Mouse (Mus musculus) midbrain, embryonic 14.5 days (tissue): ENCODE measurements around the gene P2rx5. TPM values are rescaled to one million over a fixed set of nuclear protein-coding genes. Genes with fewer than 3 reads are reported as not detected.

Experiments
- ATAC-seq: fragments of 200-750 bp; cut with Nextera tagmentation; 2 replicates; pipeline ENCODE4 v1.8.0; 2017; ENCODE audit warnings: moderate number of reproducible peaks, moderate library complexity; ENCODE audit not compliant: low FRiP score, low TSS enrichment
- DNase-seq: peaks from one replicate; pipeline ENCODE4 v3.0.0-alpha.2; 2015
- H3K27ac ChIP-seq: fragments of 300-500 bp; sonication (generic); replicated peaks from 2 replicates; pipeline ENCODE4 v1.5.1; 2014; ENCODE audit warnings: mild to moderate bottlenecking, low read depth, low read length, moderate library complexity
- H3K27me3 ChIP-seq: fragments of 300-500 bp; sonication (generic); 2 replicates; pipeline ENCODE4 v1.6.1; 2014; ENCODE audit warnings: low read length, control low read depth, mixed read lengths; ENCODE audit not compliant: control insufficient read depth, insufficient read depth
- H3K36me3 ChIP-seq: fragments of 300-500 bp; sonication (generic); 2 replicates; pipeline ENCODE4 v1.6.1; 2014; ENCODE audit warnings: low read length, control low read depth; ENCODE audit not compliant: control insufficient read depth, insufficient read depth
- H3K4me1 ChIP-seq: fragments of 300-500 bp; sonication (generic); 2 replicates; pipeline ENCODE4 v1.6.1; 2014; ENCODE audit warnings: mild to moderate bottlenecking, antibody characterized with exemption, low read length, control low read depth; ENCODE audit not compliant: control insufficient read depth, insufficient read depth
- H3K4me2 ChIP-seq: fragments of 300-500 bp; sonication (generic); 2 replicates; pipeline ENCODE4 v1.6.1; 2014; ENCODE audit warnings: mild to moderate bottlenecking, low read length, moderate library complexity
- H3K4me3 ChIP-seq: fragments of 300-500 bp; sonication (generic); replicated peaks from 2 replicates; pipeline ENCODE4 v1.5.1; 2014; ENCODE audit warnings: low read depth, low read length
- H3K9ac ChIP-seq: fragments of 300-500 bp; sonication (generic); replicated peaks from 2 replicates; pipeline ENCODE4 v1.6.1; 2014; ENCODE audit warnings: mild to moderate bottlenecking, low read length, moderate library complexity
- H3K9me3 ChIP-seq: fragments of 300-500 bp; sonication (generic); 2 replicates; pipeline ENCODE4 v1.6.1; 2016; ENCODE audit warnings: low read length, control low read depth, mixed read lengths; ENCODE audit not compliant: control insufficient read depth
- WGBS: fragments of 180-500 bp; shearing (Covaris S2); extraction: QIAGEN DNeasy Blood & Tissue Kit; methylation state at CpG from one replicate; pipeline ENCODE4 v1.1.7; 2014; 5-methylcytosine and 5-hydroxymethylcytosine counted together
- polyA plus RNA-seq: library from polyadenylated mRNA; unstranded; fragments of >200 nt; fragmentation: Nextera tagmentation; extraction: Ambion mirVana; gene quantifications from 2 replicates; pipeline ENCODE4 v1.2.1, GENCODE M21; 2014

The P2rx5 gene
- polyA plus RNA-seq, 1 experiment from 2014 or later: not detected

DNA sequence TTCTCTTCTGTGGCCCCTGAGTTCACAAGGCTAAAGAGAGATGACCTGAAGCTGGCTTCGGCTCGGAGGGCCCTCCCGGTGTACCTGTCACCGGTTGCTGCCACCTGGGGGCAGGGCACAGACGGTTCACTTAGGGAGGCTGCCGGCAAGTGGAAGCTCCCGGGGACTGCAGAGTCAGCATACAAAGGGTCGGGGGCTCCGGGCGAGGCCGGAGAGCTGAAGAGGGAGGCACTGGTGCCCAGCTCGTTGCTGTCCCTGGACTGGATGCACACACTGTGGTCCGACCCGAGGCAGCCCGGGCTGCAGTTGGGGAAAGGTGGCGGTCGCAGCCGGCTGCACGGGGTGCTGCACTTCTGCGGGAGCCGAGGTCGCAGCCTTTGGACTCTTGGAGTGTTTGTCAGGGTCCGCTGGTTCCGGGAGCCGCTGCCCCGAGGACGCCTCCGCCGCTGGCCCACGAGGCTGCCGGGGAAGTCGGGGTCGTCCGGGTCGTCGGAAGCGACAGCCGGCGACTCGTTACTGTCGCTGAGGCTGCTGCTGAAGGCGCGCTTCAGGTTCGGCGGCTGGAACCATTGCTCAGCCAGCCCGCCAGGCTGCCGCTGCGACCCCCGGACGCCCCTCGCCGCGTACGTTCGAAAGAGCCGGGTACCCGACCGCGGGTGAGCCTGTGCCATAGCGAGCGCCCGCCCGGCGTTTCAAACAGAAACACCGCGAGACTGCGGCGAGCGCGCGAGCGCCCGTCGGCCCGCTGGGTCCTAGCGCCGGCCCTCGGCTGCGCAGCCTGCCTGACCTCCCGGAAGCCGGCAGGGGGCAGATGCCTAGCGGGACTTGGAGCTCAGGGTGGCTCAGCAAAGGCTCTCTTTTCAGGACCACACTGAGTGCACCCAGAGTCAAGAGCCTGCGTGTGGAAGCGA lies 22.4 kb upstream of the P2rx5 start, which contains the start of gene Haspin:
Gene Haspin (minus strand): TSS at position 704 of the 911 bp plus-strand sequence.
- Histone ChIP-seq H3K36me3 (no peaks in the 10 kb centered on the region), H3K4me1 (peaks cover 4% of the 10 kb centered on the region; the same call in 1 of the 2 replicates), H3K27me3 (no peaks in the 10 kb centered on the region), H3K9me3 (no peaks in the 10 kb centered on the region), H3K27ac (no peak within 1 kb of the TSS), H3K4me2 (peak within 1 kb of the TSS; percentile 80), H3K4me3 (peak within 1 kb of the TSS; percentile 76), H3K9ac (peak within 1 kb of the TSS; percentile 66)
- DNase-seq: peak; percentile 96
- ATAC-seq: peak; percentile 86
- under 1% methylated on average over 84 of the region's 84 CpGs for WGBS

DNA sequence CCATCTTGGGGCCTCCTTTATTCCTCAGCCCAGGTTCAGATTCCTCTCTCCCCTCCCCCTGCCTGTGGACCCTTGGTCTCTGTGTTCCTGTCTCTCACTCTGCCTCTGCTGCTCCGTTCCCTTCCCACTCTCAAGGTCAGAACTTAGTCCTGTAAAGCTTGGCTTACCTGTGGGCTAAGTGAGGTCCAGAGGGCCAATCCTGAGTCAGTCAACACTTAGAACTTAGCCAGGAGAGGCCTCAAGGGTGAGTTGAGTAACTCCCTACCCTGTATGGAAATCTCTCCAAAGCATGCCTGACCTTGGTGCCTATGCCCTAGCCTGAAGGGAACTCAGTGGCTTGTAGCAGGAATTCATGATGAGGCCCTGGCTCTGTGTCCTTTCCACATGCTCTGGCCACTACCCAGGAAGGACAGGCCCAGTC lies 15.9 kb upstream of the P2rx5 start:
- H3K4me3 ChIP-seq: no peak overlapping the region
- H3K36me3 ChIP-seq: no peaks in the 10 kb centered on the region
- H3K27me3 ChIP-seq: no peaks in the 10 kb centered on the region
- H3K27ac ChIP-seq: no peak overlapping the region
- no peak overlapping the region for H3K4me2 ChIP-seq
- no peaks in the 10 kb centered on the region for H3K9me3 ChIP-seq
- ATAC-seq (no peak), DNase-seq (no peak)
- no peak overlapping the region for H3K9ac ChIP-seq
- H3K4me1 ChIP-seq: no peaks in the 10 kb centered on the region
- WGBS: 83% methylated on average over 1 of the region's 1 CpGs

DNA sequence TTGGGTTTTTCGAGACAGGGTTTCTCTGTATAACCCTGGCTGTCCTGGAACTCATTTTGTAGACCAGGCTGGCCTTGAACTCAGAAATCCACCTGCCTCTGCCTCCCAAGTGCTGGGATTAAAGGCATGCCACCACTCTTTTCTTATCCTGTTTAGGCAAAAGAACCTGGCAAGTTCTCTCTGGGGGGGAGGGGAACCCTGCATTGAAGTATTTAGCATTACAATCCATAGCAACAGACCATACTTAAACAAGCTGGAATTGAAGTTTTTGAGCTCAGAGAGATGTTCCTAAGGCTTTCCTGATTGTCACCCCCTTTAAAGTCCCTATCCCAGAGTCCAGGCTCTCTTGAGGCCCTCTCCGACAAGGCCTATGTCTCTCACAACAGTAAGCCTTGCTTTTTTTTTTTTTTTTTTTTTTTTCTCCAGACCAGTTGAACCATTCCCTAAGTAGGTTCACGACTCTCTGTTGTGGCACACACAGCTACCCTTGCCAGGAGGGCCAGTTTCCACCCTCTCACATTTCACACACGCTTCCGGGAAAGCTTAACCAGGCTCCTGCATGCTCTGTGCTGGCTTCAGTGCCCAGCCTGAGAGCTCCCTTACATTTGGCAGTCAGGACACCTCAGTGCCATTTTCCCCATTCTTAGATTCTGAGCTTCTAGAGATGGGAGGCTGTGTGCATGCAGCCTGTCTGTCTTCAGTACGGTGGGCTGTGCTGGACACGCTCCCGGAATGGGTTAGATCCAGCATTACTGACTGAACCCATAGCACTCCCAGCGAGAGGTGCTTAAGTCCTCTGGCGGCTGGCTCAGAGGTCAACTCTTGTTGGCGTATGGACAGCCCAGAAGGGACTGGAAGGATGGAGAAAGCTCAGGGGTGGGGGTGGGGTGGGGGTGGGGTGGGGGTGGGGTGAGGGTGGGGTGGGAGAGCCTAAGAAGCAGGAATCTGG lies 13.9 kb upstream of the P2rx5 start:
- Histone ChIP-seq H3K4me2 (no peak overlapping the region), H3K27ac (no peak overlapping the region), H3K9ac (no peak overlapping the region), H3K4me3 (no peak overlapping the region), H3K9me3 (no peaks in the 10 kb centered on the region), H3K36me3 (no peaks in the 10 kb centered on the region), H3K27me3 (no peaks in the 10 kb centered on the region), H3K4me1 (no peaks in the 10 kb centered on the region)
- WGBS: 61% methylated on average over 11 of the region's 11 CpGs
- ATAC-seq (no peak), DNase-seq (no peak)

DNA sequence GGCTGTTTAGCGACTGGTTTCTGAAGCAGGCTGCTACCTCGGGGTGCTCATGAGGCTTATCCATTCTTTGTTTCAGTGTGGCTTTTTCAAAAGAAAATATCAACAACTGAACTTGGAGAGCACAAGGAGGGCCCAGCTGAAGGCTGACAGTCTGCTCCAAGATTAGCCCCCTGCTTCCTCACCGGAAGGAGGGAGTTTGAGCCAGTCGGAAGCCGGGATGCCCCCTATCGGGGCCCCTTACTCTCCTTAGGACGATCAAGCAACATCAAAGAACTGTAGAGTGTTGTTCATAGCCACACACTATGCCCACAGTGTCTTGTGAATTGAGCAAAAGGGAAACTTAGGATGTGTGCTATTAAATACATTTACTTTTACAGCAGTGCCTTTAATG lies 13.3 kb upstream of the P2rx5 start:
- no peak overlapping the region for H3K9ac ChIP-seq
- no peak overlapping the region for H3K4me3 ChIP-seq
- H3K4me2 ChIP-seq: no peak overlapping the region
- no peaks in the 10 kb centered on the region for H3K27me3 ChIP-seq
- no peak for ATAC-seq
- H3K27ac ChIP-seq: no peak overlapping the region
- 50% methylated on average over 7 of the region's 7 CpGs for WGBS
- H3K36me3 ChIP-seq: no peaks in the 10 kb centered on the region
- DNase-seq: no peak
- H3K4me1 ChIP-seq: no peaks in the 10 kb centered on the region
- no peaks in the 10 kb centered on the region for H3K9me3 ChIP-seq

DNA sequence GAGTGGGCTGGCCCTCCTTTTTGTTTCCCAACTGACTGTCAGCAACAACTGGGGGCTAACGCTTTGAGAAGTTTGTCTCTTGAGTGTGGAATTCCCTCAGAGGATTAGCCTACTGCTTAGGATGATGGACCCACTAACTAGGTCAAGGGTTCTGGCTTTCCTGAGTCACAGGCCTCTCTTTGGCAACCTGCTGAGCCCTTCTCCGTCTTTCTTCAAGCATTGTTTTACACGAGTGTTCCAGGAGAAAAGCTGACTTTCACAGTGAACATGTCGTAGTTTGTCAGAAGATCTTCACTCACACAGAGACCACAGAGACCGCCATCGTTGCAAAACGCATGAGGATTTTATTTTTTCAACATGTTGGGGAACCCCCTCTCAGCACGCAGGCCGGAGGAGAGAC lies 12.0 kb upstream of the P2rx5 start:
- Histone ChIP-seq H3K4me3 (no peak overlapping the region), H3K4me2 (no peak overlapping the region), H3K27ac (no peak overlapping the region), H3K9me3 (no peaks in the 10 kb centered on the region), H3K4me1 (no peaks in the 10 kb centered on the region), H3K9ac (no peak overlapping the region), H3K36me3 (no peaks in the 10 kb centered on the region), H3K27me3 (no peaks in the 10 kb centered on the region)
- DNase-seq (no peak), ATAC-seq (no peak)
- 66% methylated on average over 9 of the region's 9 CpGs for WGBS

DNA sequence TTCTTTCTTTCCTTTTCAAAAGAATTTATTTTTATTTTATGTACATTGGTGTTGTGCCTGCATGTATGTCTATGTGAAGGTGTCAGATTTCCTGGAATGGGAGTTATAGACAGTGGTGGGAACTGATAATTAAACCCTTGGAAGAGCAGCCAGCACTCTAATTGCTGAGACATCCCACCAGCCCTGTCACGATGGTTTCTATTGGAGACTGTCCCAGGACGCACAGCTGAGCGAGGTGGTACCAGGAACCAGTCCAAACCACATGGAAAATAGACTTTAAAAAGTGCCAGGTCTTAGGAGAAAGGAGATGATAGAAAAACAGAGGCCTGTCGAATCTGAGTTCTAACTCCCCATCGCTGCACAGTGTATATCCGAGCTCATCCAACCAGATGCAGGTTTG lies 5.2 kb upstream of the P2rx5 start:
- no peak for ATAC-seq
- Histone ChIP-seq H3K36me3 (no peaks in the 10 kb centered on the region), H3K9me3 (no peaks in the 10 kb centered on the region), H3K27me3 (peaks cover 12% of the 10 kb centered on the region), H3K4me1 (no peaks in the 10 kb centered on the region), H3K4me2 (no peak overlapping the region), H3K9ac (no peak overlapping the region), H3K4me3 (no peak overlapping the region), H3K27ac (no peak overlapping the region)
- 81% methylated on average over 6 of the region's 6 CpGs for WGBS
- no peak for DNase-seq

DNA sequence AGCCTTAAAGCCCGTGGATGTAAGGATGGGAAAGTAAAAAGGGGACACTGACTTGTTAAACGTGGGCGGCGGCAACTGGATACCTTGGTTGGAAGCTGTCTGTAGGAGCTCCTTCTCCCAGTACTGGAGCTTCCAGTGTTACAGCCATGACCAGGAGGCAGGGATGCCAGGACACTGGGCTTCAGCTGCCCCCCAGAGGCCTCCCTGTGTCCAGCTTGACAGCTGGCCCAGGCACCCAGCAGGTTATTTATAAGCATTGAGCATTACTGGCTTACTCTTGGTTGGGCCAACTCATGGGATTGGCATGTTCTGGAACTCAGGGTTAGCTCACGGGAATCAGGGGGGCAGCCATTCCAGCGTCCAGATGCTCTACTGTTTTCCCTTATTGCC lies 585 bp downstream of the P2rx5 start:
- Histone ChIP-seq H3K4me3 (peak overlapping the region; percentile 38), H3K4me1 (no peaks in the 10 kb centered on the region; the same call in 1 of the 2 replicates), H3K27me3 (peaks cover 19% of the 10 kb centered on the region), H3K27ac (no peak overlapping the region), H3K36me3 (no peaks in the 10 kb centered on the region), H3K9ac (no peak overlapping the region), H3K4me2 (peak overlapping the region; percentile 68), H3K9me3 (no peaks in the 10 kb centered on the region)
- no peak for ATAC-seq
- no peak for DNase-seq
- WGBS: 33% methylated on average over 6 of the region's 6 CpGs

DNA sequence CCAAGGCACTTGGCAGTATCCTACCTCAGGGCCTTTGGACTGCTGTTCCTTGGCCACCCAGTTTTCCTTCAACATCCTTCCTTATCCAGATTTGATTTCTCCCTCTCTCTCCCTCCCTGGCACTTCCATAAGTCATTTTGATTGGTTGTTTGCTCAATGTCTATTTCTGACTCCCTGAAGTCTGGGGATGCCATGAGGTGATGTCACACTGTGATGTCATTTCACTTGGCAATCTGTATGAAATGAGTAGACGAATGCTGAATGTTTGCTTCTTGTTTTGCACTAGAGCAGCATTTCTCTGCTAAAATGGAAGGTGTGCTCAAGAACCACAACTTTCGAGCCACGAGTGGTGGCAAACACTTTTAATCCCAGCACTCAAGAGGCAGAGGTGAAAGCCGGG lies 1.4 kb downstream of the P2rx5 start:
- Histone ChIP-seq H3K4me3 (no peak overlapping the region), H3K27ac (no peak overlapping the region), H3K9ac (no peak overlapping the region), H3K4me2 (no peak overlapping the region), H3K4me1 (no peaks in the 10 kb centered on the region; the same call in 1 of the 2 replicates), H3K9me3 (no peaks in the 10 kb centered on the region), H3K27me3 (peaks cover 19% of the 10 kb centered on the region), H3K36me3 (no peaks in the 10 kb centered on the region)
- DNase-seq (no peak), ATAC-seq (no peak)
- WGBS: 84% methylated on average over 4 of the region's 4 CpGs
